Mouse (Mus musculus) right cerebral cortex, adult 18-20 months (tissue): ENCODE measurements at regions not wholly inside any gene's neighbourhood (a gene's known extent, or its start where the extent isn't known, plus 50 kb on each side); places are given as distances from the start of the nearest gene placed in this dataset.

Source experiments
- DNase-seq: peaks from one replicate; pipeline ENCODE4 v3.0.0; 2022; ENCODE audit warnings: mixed read lengths

- no peak for DNase-seq
Measured at GRCm38 (mm10) chr12:106607655-106608337, 597.8 kb downstream of the Vrk1 start.

- no peak for DNase-seq
Measured at GRCm38 (mm10) chr12:106618684-106619083, 608.7 kb downstream of the Vrk1 start.

GRCm38 (mm10) chr12:106626786-106627185 lies 616.8 kb downstream of the Vrk1 start:
- DNase-seq = no peak

GRCm38 (mm10) chr12:106632566-106632965 lies 622.5 kb downstream of the Vrk1 start:
- no peak for DNase-seq

GRCm38 (mm10) chr12:106633096-106633495 lies 623.1 kb downstream of the Vrk1 start:
- no peak for DNase-seq

- no peak for DNase-seq
Measured at GRCm38 (mm10) chr12:106658317-106658716, 648.3 kb downstream of the Vrk1 start.

- DNase-seq = no peak
Measured at GRCm38 (mm10) chr12:106673232-106673766, 663.3 kb downstream of the Vrk1 start.

GRCm38 (mm10) chr12:106674741-106675140 lies 664.7 kb downstream of the Vrk1 start:
- DNase-seq = no peak

- no peak for DNase-seq
Measured at GRCm38 (mm10) chr12:106676136-106676535, 666.1 kb downstream of the Vrk1 start.

- no peak for DNase-seq
Measured at GRCm38 (mm10) chr12:106676566-106676965, 666.5 kb downstream of the Vrk1 start.

- DNase-seq = no peak
Measured at GRCm38 (mm10) chr12:106685986-106686385, 676.0 kb downstream of the Vrk1 start.

- DNase-seq = no peak
Measured at GRCm38 (mm10) chr12:106687751-106688150, 677.7 kb downstream of the Vrk1 start.

- no peak for DNase-seq
Measured at GRCm38 (mm10) chr12:106688156-106688740, 678.2 kb downstream of the Vrk1 start.

GRCm38 (mm10) chr12:106702958-106703357 lies 692.9 kb downstream of the Vrk1 start:
- DNase-seq = no peak

- DNase-seq = no peak
Measured at GRCm38 (mm10) chr12:106721271-106722009, 711.4 kb downstream of the Vrk1 start.

GRCm38 (mm10) chr12:106722010-106722362 lies 712.0 kb downstream of the Vrk1 start:
- no peak for DNase-seq

GRCm38 (mm10) chr12:106722761-106723160 lies 712.7 kb downstream of the Vrk1 start:
- DNase-seq = no peak

GRCm38 (mm10) chr12:106726920-106727319 lies 716.9 kb downstream of the Vrk1 start:
- DNase-seq = no peak

- DNase-seq = no peak
Measured at GRCm38 (mm10) chr12:106727486-106727885, 717.5 kb downstream of the Vrk1 start.

GRCm38 (mm10) chr12:106729686-106730085 lies 719.7 kb downstream of the Vrk1 start:
- DNase-seq = no peak

GRCm38 (mm10) chr12:106732108-106732857 lies 722.3 kb downstream of the Vrk1 start:
- DNase-seq = peak; percentile 8

GRCm38 (mm10) chr12:106748765-106749164 lies 738.7 kb downstream of the Vrk1 start:
- DNase-seq = no peak

GRCm38 (mm10) chr12:106763552-106763951 lies 724.9 kb upstream of the 3110018I06Rik start:
- DNase-seq = no peak
